Mouse (Mus musculus): ENCODE measurements at regions not wholly inside any gene's neighbourhood (a gene's known extent, or its start where the extent isn't known, plus 50 kb on each side); places are given as distances from the start of the nearest gene placed in this dataset.

DNA sequence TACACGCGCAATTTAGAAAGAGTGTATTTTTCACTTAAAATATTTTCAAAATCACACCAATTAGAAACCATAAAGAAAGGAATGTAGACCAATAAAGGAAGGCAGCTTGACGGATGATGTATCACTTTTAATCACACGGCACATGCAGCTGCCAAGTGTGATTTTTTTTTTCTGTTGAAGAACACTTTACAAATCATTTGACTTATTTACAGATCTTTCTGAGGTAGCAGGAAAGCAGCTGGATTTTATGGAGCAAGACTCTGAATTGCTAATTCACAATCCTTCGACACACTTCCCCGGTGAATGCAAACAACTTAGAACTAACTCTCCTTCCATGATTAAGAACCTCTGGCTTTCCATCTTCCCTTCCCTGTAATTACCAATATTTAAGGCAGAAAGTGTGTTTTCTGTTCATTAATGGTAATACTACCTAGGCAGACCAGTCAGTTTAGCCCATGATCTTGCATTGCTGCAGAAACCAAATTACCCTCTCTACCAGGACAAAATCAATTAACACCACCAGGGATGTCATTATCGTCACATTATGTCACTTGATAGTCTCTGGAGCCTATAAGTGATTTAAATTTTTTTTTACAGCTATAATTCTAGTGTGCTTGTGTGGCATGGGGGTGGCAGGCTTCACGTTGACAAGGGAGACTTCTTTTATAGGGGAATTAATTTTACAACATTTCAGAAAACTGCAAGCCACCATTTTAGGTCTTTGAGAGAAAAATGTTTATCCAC is 239.3 kb upstream of the Veph1 start:
- ATAC-seq (replicated peaks; ENCODE audit: low FRiP score, poor library complexity, severe bottlenecking): no peak

DNA sequence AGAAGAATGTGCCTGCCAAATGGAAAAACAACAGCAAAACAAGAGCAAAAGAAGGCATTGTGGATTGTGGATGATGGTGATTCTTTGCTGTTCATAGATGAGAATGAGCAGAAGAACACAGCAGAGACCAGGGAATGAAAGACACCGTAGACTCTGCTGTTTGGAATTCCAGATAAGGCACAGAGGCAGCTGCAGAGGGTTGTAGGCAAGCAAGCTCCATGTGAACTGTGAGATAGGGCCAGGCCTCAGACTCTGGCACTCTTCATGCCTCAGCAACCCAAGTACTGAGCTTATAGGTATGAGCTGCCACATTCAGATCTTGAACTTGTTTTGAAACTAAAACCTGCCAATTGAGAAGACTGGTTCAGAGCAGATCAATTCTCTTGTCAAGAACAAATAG is 223.3 kb upstream of the Veph1 start:
- peak; percentile 97 for ATAC-seq (replicated peaks; ENCODE audit: low FRiP score, poor library complexity, severe bottlenecking)

DNA sequence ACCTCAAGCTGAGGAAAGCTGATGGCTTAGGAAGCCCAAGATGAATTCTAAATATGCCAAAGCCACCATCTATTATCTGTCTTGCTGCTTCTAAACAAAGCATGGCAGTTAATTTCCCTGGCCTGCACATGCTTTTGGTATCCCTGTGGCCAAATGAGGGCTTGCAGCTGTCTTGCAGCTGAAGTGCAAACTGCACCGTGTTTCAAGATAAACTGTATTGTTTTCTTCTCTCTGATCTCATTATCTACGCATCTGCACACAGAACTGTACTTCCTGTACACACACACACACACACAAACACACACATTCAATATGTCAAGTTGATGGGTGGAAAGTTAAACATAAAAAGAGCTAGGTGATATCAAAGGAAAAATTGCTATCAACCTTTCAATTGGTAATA is 221.7 kb upstream of the Veph1 start:
- ATAC-seq (replicated peaks; ENCODE audit: low FRiP score, poor library complexity, severe bottlenecking): no peak

DNA sequence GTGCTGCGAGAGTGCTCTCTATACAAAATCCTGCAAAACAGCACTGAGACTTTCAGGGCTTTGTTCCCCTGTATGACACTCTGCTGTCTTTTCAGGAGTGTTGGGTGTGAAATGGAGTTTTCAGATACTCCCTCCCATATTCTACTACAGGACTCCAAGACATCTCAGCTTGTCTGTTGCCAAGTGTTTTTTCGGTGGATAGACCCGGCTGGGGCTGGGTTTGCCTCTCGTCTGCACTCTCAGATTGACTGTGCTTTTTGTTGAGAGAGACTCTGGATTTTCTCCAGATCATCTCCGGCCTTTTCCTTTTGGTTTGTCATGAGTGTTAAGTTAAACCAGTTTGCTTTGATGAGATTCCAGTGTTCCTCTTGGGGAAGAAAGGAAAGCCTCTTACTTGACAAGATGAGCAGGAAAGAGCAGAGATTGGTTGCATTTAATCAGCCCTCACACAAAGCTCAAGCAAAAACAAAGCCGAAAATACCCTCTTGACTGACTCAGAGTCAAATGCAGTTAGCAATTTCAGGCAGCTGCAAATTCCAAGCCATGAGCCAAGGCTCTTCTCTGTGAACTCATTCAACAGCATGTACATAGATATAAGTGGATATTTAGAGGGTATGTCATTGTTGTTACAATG is 219.3 kb upstream of the Veph1 start:
- ATAC-seq (replicated peaks; ENCODE audit: low FRiP score, poor library complexity, severe bottlenecking): no peak

DNA sequence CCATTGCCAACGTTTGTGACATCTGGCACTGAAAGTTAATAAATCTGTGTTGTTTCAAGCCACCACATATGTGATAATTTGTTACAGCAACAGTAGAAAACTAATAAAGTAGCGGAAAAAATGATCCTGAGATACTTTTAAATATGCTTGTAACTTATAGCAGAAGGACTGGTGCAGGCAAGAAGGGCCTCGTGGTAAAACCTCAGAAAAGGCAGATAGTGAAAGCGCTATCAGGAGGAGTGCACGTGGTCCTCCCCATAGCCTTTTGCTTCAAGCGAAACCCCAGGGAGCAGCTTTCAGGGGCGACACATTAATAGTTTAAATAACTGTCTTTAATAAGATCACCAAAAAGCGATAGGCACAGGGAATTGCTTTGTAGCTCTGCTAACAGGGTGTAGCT is 217.9 kb upstream of the Veph1 start:
- no peak for ATAC-seq (replicated peaks; ENCODE audit: low FRiP score, poor library complexity, severe bottlenecking)

DNA sequence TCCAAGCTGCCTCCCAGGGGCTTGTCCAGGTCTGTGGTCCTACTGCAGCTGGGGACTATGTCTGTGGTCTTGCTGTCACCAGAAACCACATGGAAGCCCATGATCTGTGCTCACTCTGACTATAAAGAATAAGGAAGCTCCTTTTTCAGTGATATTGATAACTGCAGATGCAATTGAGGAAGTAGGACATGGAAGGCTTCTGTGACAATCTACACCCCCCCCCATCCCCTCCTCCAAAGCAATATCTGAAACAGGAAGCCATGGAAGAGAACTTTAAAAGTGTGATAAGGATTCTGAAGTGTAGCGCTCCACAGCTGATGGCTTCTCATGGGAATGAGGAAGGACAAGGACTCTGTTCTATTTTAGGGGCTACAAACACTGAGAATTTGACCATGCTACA is 215.8 kb upstream of the Veph1 start:
- no peak for ATAC-seq (replicated peaks; ENCODE audit: low FRiP score, poor library complexity, severe bottlenecking)

DNA sequence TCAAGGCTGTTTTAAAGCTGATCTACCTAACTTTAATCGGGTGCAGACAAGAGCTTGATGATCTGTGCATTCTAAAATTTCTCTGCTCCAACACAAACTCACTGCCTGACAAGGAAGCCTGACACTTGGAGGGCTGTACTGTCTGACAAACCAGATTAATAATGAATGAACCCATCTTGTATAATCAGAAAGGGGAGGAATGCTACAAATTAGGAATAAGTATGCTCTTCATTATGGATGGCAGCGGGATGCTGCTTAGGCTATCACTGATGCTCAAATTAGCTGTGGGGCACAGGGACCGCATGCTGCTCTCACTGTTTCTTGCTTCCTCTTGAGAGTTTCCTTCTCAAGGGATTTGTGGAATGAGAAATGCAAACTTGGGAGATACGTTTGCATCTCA is 213.8 kb upstream of the Veph1 start:
- no peak for ATAC-seq (replicated peaks; ENCODE audit: low FRiP score, poor library complexity, severe bottlenecking)

DNA sequence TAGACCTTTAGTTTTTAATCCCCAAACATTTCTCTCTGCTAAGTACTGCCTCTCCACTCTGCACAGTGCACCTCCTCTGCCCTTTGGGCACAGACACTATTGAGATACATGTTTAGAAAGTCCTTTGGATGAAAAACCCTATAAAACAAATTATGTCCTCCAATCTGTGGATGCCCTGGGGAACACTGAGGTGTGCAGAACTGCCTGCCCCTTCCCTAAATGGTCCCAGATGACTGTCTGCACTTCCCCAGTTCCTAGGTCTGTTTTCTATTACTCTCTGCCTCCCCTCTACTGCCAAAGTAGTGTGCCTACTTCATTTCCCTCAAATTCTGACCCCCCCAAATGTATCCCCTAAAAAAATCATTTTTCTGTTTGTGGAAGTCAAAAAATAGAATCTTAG is 209.5 kb upstream of the Veph1 start:
- ATAC-seq (replicated peaks; ENCODE audit: low FRiP score, poor library complexity, severe bottlenecking): no peak

DNA sequence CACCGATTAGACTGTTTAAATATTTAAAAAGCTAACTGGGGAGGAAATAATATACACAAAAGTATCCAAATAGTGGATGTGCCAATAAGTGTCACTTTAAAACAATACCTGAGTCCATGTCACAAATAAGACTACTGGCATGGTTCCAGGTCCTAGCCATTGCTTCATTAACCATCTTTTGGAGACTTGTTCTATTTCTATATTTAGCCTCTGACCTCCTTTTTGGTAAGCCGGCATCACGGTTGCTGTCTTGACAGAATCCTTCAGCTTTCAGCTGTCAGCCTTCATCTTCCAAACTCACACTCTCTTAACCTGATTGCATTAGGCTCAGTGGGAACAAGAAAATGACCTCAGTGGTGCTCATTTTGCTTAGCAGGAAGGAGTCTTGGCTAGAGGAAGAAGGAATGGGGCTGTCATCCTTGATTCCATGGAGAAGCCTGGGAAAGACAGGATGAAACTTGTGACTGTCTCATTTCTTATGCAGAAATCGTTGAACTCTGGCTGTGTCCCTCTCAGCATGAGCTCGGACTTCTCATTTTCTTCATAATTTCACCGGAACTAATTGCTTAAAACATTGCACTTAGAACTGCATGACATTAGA is 208.9 kb upstream of the Veph1 start:
- no peak for ATAC-seq (replicated peaks; ENCODE audit: low FRiP score, poor library complexity, severe bottlenecking)

DNA sequence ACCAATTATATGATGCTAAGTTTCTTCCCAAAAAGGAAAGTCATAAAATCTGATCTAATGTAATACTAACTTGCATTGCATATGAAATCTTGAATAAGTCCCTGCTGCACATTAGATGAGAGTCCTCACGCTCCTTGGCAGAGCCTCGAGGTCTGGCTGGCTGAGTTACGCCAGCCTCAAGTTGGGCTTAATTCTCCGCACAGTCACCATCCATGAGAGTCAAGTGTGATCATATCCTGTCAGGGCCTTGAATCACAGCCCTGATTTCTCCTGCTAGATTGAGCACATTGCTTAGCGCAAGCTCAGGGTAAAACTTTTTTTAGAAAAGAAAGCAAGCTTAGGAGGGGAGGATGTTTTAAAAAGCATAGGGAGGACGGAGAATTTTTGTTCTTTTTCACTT is 208.1 kb upstream of the Veph1 start:
- ATAC-seq (replicated peaks; ENCODE audit: low FRiP score, poor library complexity, severe bottlenecking): no peak

DNA sequence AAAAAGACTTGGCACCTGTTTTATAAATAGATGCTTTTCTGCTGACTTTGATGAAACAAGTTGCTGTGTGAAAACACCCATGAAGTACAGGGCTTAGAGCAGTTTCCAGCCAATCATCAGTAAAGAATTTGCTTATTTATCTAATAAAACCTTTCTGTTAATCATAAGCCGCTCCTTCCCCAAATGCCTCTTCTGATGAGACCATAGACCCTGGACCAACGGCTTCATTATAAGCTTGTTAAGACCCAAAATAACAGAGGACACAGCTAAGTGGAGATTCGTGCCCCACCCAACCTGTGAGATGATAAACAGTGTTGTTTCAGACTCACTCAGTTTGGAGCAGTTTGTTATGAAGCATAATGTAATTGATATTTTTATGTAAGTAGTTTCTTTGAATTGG is 207.0 kb upstream of the Veph1 start:
- no peak for ATAC-seq (replicated peaks; ENCODE audit: low FRiP score, poor library complexity, severe bottlenecking)

DNA sequence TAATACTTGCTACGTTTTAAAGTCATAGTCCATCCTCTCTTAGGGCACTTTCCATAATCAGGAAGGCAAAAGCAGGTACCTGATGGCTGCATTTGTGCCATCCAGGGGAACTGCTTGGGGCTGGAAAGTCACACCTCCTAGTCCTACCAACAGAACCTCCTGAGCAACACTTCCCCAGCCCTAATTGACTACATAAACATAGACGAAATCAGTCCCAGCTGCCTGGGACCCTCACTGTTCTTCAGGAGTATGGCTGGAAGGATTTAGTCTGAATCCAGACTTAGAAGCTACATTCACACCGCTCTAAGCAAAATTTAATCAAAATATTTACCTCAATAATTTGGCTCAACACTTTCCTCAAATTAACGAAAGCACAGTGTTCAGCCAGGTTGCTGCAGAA is 205.2 kb upstream of the Veph1 start:
- no peak for ATAC-seq (replicated peaks; ENCODE audit: low FRiP score, poor library complexity, severe bottlenecking)

DNA sequence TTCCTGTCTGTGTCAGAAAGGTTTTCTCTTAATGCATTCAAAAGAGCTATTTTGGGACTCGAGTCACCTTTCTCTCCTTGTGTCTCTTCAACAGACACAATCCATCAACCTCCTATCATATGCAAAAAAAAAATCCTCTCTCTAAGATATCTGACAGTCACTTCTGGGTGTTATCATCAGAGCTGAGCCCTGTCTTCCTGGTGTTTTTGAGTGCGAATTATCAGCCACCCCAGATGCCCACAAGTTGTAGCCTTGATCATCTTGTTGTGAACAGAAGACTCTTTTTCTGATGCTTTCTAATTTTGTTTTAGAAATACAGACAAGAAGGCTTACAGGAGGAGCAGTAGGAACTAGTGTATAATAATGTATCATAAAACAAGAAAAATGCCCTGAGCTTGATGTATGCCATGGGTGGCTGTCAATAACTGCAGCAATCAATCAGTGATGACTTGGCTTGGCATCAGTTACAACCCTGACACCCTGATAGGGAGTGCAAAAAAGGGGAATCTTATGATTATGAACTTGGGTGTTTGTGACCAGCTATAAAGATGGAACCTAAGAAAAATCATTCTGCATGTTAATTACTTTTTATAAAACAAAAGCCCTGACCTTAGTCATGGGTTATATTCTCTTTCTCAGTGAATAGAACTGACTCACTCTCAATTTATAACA is 197.9 kb upstream of the Veph1 start:
- peak; percentile 82 for ATAC-seq (replicated peaks; ENCODE audit: low FRiP score, poor library complexity, severe bottlenecking)

DNA sequence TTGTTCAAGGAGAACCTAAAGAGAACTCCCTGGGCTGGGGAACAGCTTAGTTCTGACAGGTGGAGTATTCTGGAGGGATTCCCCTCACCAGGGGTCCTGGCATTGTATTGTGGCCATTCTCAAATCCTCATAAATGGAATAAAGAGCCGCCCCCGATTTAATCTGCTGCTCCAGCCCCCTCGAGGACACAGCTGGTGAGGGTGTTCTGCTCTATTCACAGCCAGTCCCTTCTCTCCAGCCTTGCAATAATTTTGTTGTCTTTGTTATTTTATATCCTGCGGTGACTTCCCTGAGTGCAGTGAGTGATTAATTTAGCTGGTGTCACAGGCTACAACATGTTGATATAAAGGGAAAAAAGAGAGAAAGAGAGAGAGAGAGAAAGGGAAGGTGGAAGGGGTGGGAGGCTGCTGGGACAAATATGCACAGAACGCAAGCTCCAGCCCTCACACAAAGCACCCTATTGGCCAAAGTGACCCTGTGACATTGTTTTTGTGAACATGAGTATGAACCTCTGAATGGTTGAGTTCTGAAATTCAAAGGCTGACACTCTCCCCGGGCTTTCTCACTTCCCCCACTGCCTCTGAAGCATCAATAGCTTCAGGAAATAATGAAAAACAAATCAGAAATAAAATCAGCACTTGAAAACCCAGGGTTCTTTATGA is 194.2 kb upstream of the Veph1 start:
- no peak for ATAC-seq (replicated peaks; ENCODE audit: low FRiP score, poor library complexity, severe bottlenecking)

DNA sequence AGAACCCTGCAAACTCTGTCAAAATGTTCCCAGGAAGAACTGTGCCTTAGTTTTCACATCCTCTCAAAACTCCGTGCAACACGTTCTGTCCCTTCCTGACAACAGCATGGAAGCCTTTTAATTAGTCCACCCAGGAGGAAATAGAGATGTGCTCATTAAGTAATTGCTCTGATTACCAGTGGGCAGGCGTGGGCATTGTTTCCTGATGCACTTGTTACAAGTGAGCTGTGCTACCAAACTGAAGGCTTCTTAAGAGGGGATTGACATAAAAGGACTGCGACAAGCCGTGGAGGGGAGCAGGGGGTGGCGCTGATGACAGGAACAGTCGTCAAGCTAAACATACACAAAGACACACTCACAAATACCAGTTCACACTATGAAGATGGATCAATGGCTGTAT is 192.1 kb upstream of the Veph1 start:
- ATAC-seq (replicated peaks; ENCODE audit: low FRiP score, poor library complexity, severe bottlenecking): no peak

DNA sequence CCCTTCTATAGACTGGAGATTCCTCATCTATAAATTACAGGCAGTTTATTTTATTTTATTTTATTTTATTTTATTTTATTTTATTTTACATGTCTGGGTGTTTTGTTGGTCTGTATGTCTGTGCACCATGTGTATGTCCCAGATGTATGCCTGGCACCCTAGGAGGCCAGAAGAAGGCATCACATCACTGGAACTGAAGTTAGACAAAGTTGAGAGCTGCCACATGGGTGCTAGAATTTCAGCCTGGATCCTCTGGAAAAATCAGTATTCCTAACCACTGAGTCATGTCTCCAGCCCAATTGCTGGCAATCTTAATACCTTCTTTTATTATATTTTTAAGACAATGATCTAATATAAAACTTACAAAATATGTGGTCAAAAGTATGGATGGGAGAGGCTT is 190.0 kb upstream of the Veph1 start:
- peak; percentile 48 for ATAC-seq (replicated peaks; ENCODE audit: low FRiP score, poor library complexity, severe bottlenecking)

DNA sequence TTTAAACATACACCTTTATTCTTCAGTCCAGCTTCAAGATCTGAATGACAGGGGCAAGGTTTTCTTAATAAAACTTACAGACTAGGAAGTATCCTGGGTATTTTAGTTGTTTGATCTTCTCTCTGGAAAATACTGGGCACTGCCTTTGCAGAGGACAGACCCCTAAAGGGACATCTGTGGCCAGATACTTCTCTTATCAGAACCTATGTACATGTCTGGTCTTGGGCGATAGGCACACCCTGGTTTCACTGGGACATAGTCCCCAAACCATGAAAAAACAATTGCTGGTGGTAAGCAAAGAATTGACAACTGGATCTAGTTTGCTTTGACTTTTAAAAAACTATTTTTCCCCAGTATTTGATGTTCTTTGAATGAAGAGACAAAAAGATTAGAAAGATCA is 189.5 kb upstream of the Veph1 start:
- peak; percentile 95 for ATAC-seq (replicated peaks; ENCODE audit: low FRiP score, poor library complexity, severe bottlenecking)

DNA sequence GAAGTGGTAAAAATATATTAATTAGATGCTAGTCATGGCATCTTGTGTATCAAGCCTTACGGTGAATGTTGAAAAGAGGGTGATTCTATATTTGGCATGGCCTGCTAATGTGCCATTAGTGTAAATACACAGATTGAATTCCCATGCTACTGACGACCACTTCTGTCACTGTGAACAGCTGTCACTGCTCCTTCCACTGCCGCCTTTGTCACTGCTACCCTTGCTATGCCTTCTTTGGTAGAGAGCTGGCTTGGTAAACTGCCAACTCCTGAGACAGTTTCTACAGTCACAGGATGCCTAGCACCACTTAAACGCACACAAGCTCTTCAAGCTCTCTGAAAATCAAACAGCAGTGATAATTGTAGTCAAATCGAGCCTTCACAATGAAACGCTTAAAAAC is 184.1 kb upstream of the Veph1 start:
- ATAC-seq (replicated peaks; ENCODE audit: low FRiP score, poor library complexity, severe bottlenecking): no peak

DNA sequence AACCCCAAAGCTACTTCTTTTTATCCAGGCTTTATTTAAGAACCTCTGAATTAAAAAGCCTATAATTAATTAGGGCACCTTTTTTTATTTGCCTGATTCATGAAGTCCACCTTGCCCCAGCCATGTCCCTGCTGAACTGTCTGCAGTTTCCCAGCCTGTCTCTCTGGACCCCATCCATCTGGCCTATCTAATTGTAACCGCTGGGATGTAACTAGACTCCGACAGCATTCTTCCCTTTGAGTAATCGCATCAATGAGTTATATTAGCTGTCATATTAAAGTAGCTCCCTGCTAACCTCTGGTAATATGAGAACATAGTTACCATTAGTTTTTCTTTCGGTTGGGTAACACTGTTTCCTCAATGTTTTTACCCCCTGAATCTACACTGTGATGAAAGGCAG is 182.6 kb upstream of the Veph1 start:
- no peak for ATAC-seq (replicated peaks; ENCODE audit: low FRiP score, poor library complexity, severe bottlenecking)

DNA sequence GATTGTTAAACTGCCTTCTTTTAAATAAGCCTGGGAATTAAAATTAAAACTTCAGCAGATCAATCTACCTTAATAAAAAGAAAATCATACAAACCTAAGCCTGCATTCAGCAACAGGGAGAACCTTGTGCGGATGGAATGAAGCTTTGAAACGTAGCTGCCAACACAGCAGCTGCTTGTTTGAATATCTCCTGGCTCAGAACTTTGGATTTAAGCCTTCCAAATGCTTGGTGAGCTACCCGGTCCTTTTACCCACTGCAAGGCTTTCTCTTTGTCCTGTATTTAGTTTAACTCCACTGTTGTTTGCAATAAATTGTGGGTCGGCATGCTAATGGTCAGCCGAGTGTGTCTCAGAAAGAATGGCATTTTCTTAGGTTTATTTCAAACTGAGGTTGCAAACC is 169.7 kb upstream of the Veph1 start:
- no peak for ATAC-seq (replicated peaks; ENCODE audit: low FRiP score, poor library complexity, severe bottlenecking)

DNA sequence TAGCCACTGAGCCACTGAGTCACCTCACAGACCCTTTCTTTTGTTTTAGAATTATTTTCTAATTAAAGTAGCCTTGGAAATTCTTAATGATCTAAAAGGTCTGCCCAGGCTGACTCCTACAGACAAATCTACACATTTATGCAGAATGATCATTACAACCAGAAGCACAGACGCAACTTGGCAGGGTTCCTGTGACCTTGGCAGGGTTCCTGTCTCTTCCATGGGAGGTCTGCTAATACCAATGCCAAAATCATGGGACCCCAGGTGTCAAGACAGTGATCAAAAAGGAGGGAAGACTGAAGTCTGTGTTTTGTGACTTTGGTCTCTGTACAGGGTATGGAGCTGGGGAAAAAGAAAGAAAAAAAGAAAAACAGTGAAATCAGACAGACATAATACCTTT is 168.7 kb upstream of the Veph1 start:
- ATAC-seq (replicated peaks; ENCODE audit: low FRiP score, poor library complexity, severe bottlenecking): no peak
